Mouse (Mus musculus): ENCODE data around the gene Kmt5b. TPM values are rescaled to one million over a fixed set of nuclear protein-coding genes. Genes with fewer than 3 reads are reported as not detected.

Kmt5b gene
- total RNA-seq, 4 experiments from 2014 or later = 46.7 to 80.0 (median 62.7) TPM

DNA sequence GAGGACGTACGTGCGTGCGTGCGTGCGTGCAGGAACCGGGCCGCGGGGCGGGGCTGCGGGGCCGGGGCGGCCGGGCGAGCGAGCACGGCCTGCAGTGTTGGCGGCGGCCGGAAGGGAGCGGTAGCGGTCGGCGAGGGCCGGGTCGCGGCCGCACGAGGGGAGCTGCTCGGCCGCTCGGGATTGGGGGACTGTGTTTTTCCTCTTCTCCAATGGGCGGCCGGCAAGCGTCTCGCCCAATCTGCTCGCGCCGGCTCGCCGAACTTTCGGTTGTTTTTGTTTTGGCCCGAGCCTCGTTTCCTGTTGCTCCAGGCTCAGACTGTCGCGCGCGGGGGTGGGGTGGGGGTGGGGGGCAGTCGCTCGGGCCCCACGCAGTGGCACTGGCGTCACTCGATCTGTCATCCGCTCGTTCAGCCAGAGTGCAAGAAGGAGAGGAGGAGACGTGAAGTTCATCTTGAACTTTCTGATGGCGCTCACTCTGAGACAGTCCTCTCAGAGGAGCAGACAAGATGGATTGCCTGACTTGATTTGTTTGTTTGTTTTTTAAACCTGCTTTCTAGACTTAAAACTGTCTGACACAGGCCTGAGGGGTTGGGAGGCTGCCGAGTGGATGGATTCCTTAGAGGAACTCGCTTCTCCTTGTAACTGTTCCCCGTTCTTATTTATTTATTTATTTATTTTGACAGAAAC, 1.6 kb downstream of the Kmt5b start:
- peak; percentile 90 for DNase-seq

DNA sequence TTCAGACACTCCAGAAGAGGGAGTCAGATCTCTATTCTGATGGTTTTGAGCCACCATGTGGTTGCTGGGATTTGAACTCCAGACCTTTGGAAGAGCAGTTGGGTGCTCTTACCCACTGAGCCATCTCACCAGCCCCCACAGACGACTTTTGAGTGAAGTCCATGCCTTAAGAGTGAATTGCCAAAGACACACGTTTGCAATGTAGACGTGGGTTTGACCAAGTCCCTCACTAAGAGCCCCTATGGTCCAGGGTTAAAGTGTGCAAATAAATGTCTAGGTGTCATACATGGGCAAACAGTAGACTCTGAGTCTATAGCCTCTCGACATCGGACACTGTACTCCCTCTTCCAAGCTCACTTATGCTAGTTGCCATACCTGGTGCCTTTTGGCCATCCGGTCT, 2.3 kb downstream of the Kmt5b start:
- no peak for DNase-seq

DNA sequence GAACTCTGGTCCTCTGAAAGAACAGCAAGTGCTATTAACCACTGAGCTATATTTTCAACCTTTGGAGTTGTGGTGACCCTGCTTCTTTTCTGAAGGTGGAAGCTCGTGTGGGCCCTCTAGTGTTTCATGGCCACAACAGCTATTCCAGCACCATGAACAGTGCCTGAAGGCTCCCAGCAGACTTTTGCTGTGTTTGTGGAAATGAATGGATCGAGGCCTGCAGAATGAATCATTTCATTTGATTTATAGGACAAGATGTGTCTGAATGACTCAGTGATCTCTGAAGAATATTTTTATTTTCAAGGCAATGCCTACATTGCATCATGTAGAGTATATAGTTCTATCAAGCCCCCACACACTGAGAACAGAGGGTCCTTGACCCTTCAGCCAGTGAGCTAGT, 6.9 kb downstream of the Kmt5b start:
- peak; percentile 57 for DNase-seq

DNA sequence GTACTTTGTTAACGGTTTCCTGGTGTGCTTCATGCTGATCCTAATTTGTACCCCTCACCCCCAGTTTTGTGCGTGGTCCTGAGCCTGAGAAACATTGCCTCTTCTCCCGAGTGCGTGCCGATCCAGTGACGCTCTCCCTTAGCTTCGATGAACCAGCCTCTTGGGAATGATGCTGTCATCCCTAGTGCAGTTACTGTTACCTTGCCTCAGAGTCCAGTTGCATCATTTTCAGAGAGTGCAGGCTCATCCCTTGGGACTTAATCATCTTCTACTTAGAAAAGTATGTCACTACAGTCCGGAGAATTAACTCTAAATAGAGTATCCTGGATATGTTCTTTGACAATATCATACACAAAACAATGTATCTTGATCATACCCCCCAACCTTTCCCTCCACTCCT, 11.5 kb downstream of the Kmt5b start:
- no peak for DNase-seq

DNA sequence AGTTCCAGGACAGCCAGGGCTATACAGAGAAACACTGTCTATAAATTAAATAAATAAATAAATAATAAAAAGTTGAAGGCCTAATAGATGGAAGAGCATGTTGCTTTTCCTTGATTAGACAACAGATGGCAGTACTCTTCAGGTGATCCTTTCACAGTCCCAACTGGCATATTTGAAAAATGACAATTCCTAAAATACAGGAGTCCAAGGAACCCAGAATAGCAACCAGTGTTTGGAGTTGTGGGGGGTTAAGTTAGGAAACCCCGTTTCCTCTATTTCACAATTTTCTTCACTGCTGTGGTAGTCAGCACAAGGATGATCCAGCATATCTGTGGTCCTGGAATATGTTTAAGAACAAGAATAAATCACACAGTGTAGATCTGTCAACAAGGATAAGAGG, 22.9 kb downstream of the Kmt5b start:
- no peak for DNase-seq

DNA sequence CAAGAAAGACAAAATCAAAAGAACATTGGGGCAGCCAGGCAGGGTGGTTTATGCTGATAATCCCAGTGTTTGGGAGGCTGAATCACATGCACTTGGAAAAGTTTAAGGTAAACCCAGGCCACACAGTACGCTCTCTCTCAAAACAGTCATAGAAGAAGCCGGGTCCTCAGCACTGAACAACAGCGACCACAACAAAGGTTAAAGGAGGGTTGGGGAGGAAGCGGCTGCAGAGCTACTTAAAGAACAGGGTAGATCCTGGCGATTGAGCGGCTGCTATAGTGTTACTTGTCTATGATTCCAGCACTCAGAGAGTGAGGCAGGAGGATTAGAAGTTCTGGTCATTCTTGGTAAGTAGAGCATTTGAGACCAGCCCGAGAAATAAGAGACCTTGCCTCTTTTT, 38.3 kb downstream of the Kmt5b start:
- no peak for DNase-seq

DNA sequence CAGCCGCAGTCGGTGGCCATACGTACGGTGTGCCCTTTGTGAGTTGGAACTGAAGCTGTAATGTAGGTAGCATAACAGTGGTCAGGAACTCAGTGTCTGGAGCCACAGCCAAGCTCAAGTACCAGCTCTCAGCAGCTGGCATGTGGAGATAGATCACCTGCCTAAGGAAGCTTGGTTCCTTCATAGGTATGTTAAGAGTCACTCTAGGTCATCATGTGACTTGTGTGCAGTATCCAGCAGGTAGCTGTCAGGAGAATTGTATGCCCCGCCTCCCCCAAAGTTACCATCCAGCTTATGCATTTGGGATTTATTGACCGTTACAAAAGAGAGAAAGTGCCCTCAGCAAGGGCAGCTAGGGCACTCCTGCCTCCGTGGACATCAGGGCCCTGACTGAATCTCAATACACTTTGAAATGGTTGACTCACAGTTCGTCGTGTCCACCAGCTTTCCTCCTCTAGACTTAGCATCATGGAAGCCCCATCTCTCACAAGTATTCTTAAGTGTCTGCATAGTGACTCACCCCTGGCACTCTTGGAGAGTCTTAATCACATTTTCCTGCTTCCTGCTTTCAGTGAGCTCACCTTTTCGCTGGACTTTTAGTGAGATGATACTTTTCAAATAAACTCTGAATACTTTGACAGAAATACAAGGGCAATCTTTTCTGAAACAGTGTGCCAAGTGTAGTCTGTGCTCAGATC, 43.5 kb downstream of the Kmt5b start:
- DNase-seq = no peak

DNA sequence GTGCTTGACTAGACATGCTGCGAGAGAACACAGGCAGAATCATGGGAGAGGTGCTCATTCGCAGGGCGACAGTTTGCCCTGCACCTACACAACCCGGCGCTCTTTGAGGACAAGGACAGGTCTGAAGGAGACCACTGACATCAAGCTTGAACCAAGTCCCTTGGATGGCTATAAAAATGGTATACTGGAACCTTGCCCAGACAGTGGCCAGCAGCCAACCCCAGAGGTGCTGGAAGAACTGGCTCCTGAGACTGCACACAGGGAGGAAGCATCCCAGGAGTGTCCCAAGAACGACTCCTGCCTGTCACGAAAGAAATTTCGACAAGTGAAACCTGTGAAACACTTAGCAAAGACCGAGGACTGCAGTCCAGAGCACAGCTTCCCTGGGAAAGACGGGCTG, 47.2 kb downstream of the Kmt5b start:
- no peak for DNase-seq

DNA sequence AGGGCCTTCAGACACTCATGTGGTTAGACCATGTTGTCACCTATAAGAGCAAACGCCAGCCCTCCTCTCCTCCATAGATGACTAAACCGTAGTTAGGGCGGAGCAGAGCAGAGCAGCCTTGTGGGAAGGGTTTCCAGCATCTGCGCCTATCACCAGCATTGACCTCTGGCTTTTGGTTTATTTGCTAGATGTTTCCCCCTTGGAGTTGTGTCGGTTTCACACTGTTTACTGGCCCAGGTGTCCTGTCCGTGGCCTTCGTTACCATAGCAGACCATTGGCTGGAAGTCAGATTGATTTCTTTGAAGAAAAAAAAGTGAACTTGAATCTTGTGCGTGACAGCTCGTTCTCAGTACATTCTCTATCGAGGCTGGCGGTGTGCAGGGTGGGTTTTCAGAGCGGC, 48.6 kb downstream of the Kmt5b start:
- DNase-seq = no peak

DNA sequence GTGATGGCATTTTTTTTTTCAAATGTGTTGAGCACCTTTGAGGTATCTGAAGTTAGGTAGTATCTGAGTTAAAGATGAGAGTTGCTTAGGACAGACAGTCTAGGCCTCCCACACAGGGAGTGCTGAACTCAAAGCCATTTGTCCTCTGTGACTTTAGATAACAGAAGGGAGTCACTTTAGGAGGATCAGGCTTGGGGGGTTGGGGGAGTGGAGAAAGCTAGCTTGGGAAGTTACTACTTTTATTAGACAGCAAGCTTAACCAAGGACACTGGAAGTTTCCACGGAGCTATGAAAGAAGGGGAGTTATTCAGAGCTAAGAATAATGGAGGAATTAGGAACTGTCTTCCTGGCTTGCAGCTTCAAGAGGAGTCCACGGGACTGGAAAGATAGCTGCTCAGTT, 51.9 kb downstream of the Kmt5b start:
- no peak for DNase-seq

DNA sequence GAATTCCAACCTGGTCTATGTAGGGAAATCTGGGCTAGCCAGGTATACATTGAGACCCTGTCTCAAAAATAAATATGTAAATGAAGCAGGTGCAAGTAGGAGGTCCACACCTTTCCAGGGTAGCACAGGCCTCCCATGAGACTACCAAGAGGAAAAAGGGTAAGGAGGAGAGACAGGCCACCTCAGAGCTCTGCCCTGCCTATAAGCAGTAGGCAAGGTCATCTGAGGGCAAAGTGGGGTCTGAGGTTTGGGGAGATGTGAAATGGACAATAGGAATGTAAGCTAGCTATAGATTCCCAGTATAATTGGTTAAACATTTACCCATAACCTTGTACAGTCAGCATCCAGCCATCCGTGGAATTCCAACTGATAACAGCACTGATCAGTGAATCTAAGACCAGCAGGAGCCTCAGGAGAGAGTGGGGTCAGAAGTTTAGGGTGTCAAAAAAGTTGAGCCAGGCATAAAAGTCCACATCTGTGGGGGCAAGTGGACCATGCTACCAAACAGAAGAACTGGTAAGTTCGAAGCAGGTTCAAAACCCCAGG, 52.8 kb downstream of the Kmt5b start:
- DNase-seq = no peak

DNA sequence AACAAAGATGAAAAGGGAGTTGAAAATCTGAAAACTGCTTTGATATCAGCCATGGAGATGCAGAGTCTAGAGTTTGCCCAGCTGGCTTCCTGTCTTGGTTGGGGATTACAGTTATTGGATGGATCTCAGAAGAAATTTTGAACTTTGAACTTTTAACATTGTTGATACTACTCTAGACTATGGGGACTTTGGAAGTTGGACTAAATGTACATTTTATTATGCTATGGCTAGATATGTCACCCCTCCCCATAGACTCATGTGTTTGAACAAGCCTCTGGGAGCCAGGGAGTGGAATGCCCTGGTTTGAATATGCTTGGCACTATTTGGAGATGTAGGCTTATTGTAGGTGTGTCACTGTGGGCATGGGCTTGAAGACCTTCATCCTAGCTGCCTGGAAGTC, 57.8 kb downstream of the Kmt5b start:
- DNase-seq = no peak

DNA sequence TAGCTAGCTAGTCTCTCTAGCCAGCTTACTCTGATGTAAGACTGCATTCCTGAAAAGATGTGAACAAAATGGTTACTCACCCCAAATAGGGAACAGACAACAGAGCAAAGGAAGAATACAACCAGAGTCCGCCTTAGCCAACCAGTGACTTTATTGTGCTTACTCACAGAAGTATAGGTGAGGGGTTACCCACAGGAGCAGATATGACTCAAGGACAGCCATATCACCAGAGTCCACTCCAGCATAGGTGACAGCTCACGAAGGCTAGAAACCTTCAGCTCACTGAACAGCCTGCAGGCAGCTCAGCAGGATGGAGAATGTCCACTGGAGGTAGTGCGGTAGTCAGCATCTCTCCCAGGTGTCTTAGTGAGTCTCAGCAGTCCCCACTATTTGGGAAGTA, 62.6 kb downstream of the Kmt5b start:
- DNase-seq = no peak

DNA sequence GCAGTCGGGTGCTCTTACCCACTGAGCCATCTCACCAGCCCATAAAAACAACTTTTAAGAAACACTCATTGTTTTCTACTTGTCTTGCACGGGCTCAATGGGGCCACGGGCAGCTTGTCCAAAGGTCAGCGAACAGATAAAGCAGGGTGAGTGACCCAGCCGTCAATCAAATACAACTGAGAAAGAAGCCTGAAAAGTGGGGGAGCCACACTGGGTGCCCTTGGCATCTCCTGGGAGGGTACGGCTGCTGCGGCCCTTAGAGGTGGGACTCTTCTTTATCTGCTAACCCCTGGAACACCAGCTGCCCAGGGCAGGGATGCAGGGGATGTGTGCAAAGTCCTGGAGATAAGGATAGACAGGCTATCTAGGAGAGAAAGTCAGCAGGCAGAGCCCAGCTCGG, 64.5 kb downstream of the Kmt5b start:
- DNase-seq = no peak

DNA sequence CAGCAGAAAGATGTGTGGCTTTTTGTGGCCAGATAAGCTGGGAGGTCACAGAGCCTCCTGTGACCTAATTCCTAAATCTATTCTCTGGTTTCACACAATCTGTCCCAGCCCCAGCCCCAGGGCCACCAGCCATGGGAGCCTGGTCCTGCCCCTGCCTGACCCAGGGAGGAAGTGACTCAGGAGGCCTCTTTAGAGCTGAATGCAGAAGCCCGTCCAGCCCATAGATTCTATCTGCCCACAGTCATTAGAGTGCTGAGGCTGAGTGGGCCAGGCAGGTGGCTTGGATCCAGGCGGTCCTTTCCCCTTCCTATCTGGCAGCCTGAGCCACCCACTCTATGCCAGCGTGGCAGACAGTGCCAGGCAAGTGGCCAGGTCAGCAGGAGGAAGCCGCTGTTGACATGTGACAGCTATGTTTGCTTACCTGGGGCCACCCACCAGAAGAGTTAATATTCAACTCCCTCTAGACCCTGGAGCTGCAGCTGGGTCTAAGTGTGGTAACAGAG, 65.7 kb downstream of the Kmt5b start:
- peak; percentile 58 for DNase-seq

DNA sequence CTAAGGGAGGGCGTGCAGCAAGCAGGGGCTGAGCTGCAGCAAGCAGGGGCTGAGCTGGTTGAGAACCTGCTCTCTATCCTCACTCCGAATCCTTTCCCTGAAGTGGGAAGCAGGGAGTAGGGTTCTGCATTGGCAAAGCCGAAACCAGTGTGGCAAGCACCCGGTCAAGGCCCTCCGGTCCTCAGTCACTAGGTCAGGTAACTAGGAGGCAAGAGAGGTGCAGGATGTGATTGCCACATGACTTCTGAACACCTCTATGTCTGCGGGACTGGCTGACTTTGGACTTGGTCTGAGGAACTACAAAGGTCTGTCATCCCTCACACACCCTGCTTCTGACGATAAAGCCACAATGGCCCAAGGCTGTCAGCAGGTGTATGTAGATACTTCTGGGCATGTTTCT, 67.1 kb downstream of the Kmt5b start:
- no peak for DNase-seq

DNA sequence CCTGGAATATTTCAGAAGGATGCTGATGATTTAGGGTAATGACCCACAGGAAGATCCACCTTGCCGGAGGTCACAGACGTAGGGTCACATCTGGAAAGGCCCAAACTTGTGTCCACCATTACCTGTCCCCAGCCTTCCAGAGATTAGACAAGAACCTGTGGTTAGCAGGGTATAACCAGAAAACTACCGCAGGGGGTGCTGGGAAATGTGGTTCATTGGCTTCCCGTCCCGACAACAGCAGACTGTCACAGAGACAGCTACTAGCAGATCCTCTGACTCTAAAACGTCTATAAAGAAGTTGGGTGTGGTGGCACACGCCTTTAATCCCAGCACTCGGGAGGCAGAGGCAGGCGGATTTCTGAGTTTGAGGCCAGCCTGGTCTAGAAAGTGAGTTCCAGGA, 69.6 kb downstream of the Kmt5b start:
- no peak for DNase-seq

DNA sequence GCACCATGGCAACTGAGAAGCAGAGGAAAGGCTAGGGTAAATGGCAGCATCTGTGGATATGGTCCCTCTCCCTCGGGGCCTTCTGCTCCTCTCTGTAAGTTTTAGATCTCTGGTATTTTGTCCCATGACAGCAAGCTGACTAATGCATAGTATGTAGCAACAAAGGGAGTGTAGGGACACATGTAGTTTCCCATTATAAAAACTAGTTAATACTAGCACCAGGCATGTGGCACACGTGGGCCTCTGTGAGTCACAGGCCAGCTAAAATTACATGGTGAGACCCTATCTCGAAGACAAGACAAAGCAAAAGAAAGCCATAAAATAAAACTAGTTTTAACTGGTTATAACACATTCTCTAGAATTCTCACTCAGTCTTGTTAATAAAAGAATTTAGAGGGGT, 71.7 kb downstream of the Kmt5b start:
- DNase-seq = no peak

DNA sequence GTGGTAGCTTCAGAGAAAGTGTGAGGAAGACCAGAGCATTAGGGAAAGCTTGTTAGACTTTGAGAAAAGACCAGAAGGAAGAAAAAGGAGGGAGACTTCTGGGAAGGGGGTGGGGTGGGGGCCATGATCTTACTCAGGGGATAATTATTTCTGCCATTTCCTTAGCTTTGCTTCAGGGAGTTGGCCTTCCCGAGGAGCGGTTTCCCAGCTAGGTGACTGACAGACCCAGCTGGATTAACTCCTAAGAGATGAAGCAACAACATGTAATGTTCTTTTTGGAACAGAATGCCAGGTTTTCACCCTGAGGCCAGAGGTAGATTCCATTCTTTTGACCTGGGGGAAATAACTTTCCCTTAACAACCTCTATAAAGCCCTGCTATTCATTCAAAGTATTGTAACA, 72.5 kb downstream of the Kmt5b start:
- no peak for DNase-seq

DNA sequence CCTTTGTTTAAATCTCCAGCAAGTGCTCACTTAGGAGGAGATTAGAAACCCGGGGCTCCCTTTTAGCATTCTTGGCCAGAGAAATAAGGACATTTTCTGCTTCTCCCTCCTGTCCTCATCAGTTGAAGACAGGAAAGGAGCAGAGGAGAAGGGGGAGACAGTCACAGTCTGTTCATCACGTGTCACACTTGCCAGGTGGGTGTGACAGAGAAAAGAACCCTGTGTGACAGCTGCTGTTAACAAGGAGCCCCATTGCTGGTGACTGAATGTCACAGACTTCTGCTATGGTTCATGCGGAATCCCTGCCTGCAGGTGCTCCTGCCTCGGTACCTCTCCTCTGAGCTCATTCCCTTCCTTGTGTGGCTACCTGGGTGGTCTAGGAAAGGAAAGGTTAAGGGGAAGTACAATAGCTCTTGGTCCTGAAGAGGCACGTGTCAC, 73.0 kb downstream of the Kmt5b start:
- DNase-seq = no peak

DNA sequence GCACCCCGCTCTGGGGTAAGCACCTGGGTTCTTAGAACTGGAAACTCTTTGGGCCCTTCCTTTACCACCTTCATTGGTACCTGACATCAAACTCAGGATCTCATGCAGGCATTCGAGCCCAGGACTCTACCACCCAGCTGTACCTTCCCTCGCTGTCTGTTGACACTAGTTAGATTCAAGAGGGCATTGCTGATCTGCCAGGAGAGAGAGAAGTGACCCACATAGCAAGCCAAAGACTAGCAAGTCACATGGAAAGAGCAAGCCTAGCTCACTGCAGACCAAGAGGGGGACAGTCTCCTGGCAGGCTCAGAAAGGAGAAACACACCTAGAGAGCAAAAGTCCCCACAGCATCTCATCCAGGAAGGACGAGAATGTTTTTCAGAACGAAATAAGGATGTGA, 73.5 kb downstream of the Kmt5b start:
- DNase-seq = no peak

DNA sequence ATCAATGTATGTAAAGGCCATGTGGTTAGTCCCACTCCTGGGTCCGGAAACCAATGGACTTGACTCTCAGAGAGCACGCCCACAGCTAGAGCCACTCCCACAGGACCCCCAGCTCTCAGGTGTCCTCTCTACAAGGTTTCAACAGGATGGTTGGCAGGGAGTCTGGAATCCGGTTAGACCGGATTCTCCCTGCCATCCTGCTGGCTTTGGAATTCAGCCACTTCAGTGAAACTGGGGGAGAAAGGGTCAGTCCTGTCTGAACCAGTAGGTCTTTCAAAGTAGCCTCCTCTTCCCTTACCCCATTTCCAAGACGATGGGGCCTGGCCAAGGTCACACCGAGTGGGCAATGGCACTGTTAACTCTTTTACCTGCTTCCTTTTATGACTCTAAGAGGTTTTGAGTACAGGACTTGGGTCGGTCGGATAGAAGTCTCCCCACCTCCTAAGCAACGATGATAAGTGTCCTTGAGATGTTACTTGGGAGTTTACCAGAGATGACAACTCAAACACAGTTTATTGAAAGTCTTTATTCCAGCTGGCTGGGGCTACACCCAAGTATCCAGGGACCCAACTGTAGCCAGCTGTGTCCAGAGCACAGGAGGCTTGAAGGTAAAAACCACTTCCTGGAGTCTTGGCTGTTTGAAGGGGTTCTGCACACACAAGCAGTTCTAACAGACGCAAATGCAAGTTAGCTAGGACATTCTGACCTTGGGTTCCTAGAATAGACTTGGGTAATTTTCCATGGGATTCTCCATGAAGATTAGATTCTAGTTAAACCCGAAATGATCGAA, 75.3 kb downstream of the Kmt5b start:
- DNase-seq = no peak

DNA sequence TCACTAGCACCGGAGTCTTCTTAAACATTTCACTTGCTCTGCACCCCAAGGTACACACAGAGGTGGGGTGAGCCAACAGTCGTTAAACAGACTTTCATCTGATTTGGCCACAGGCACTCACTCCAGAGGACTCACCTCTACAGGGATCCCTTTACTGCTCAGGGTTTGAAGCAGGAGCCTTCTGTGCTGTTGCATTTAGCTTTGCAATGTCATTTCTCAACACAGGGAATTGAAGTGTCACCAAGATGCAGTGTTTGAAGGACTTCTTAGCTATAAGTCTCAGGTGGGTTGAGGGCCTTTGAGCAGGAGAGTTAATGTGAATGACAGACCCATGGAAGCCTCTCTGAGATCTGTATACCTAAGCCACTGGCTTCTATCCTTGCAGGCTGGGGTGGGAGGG, 76.4 kb downstream of the Kmt5b start:
- no peak for DNase-seq

Data from adrenal gland, adult 8-10 months (tissue).